8 mouse cellular contexts compared by ENCODE assay signal in the genomic region with DNA sequence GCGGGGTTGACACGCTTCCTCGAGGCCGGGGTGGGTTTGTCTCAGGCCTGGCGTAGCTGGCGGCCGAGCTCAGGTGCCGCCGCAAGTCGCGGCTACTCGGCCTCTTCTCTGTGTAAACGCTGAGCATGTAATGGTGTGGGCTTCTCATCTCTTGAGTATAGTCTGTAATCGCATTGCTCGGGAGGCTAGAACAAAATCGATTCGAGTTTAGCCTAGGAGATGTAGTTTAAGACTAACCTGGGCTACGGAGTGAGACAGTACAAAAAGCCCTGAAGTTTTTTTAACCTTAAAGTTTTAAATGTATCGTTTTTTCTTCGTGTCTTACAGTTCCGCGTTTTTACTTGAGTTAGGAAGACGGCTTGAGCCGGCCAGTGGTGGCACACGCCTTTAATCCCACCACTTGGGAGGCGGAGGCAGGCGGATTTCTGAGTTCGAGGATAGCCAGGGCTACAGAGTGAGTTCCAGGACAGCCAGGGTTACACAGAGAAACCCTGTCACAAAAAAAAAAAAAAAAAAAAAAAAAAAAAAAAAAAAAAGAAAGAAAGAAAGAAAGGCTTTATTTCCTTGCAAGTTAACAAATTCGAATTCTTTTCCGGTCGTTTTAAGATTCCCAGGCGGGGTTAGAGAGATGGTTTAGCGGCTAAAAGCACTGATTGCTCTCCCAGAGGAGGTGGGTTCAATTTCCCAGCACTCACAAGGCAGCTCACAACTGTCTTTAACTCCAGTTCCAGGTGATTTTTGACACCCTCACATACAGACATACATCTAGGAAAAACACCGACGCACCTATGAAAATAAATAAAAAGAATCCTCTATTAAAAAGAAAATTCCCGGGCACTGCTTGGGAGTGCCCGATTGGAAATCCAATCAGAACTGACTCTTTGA. TPM values are rescaled to one million over a fixed set of nuclear protein-coding genes. Genes with fewer than 3 reads are reported as not detected.
DNase-seq lines count a peak whose midpoint lies in the region; ATAC-seq and TF ChIP-seq lines count a peak whose summit lies in the region.

No protein-coding gene starts in this region.

- DNase-seq in heart, adult 18-20 months = no peak
- no peak for DNase-seq in limb, embryonic 10.5 days (ENCODE audit: low spot score)
- DNase-seq in frontal cortex, adult 2 months (ENCODE audit: extremely low spot score in 1 of 2, low spot score in 1 of 2) = no peak

- H3K27ac ChIP-seq in heart, embryonic 11.5 days (ENCODE audit: low read depth, low read length) = peak overlapping the region; percentile 81
- H3K27ac ChIP-seq in embryonic fibroblast, embryonic 13.5 days (ENCODE audit: insufficient read depth, low read length) = peak overlapping the region; percentile 29
- peak overlapping the region; percentile 92 for H3K27ac ChIP-seq in limb, embryonic 10.5 days
- H3K27ac ChIP-seq in neural tube, embryonic 14.5 days (ENCODE audit: low read depth, low read length) = no peak overlapping the region

- no peaks in the 10 kb centered on the region for H3K27me3 ChIP-seq in heart, embryonic 11.5 days (ENCODE audit: control insufficient read depth, insufficient read depth, low read length)
- H3K27me3 ChIP-seq in E14TG2a.4 (ENCODE audit: insufficient read depth, low read length) = no peaks in the 10 kb centered on the region
- H3K27me3 ChIP-seq in limb, embryonic 10.5 days (ENCODE audit: low read depth, poor library complexity, severe bottlenecking) = no peaks in the 10 kb centered on the region
- no peaks in the 10 kb centered on the region for H3K27me3 ChIP-seq in neural tube, embryonic 14.5 days (ENCODE audit: control insufficient read depth, insufficient read depth, low read length)

- no peak for TF ChIP-seq CTCF in E14TG2a.4 (conservative IDR thresholded peaks at IDR 0.05; ENCODE audit: low read length)
- TF ChIP-seq CTCF in embryonic fibroblast, embryonic 13.5 days (IDR thresholded peaks at IDR 0.05; ENCODE audit: borderline replicate concordance, insufficient read depth, low read length) = no peak

- no peak for TF ChIP-seq POLR2A in embryonic fibroblast, embryonic 13.5 days (IDR thresholded peaks at IDR 0.05; ENCODE audit: low read depth, low read length)

- peak; percentile 44 for ATAC-seq in heart, embryonic 11.5 days (replicated peaks; ENCODE audit: insufficient number of reproducible peaks, low FRiP score, low TSS enrichment)
- ATAC-seq in neural tube, embryonic 14.5 days (ENCODE audit: low read depth) = peak; percentile 59; the same call in 1 of the 2 replicates
- ATAC-seq in inflammation-experienced regulatory T-cells, adult 6 months = no peak

- no peaks in the 10 kb centered on the region for H3K9me3 ChIP-seq in heart, embryonic 11.5 days (replicated peaks; ENCODE audit: control insufficient read depth, low read length)
- H3K9me3 ChIP-seq in E14TG2a.4 (ENCODE audit: low read length) = no peaks in the 10 kb centered on the region
- no peaks in the 10 kb centered on the region for H3K9me3 ChIP-seq in limb, embryonic 10.5 days (replicated peaks)
- no peaks in the 10 kb centered on the region for H3K9me3 ChIP-seq in neural tube, embryonic 14.5 days (ENCODE audit: control insufficient read depth, low read length)

- peaks cover 9% of the 10 kb centered on the region; the same call in 1 of the 2 replicates for H3K4me1 ChIP-seq in heart, embryonic 11.5 days (ENCODE audit: control insufficient read depth, insufficient read depth, low read length)
- H3K4me1 ChIP-seq in E14TG2a.4 (replicated peaks; ENCODE audit: low read depth, low read length) = peaks cover 58% of the 10 kb centered on the region
- H3K4me1 ChIP-seq in embryonic fibroblast, embryonic 13.5 days (ENCODE audit: control insufficient read depth, insufficient read depth, low read length) = peaks cover 9% of the 10 kb centered on the region
- peaks cover 19% of the 10 kb centered on the region for H3K4me1 ChIP-seq in limb, embryonic 10.5 days
- 0 out of 2 replicates have a peak, but pooled peaks cover 3% of the 10 kb centered on the region for H3K4me1 ChIP-seq in neural tube, embryonic 14.5 days (ENCODE audit: control insufficient read depth, insufficient read depth, low read length)

- H3K4me2 ChIP-seq in heart, embryonic 11.5 days = peak overlapping the region; percentile 57
- H3K4me2 ChIP-seq in neural tube, embryonic 14.5 days (ENCODE audit: low read depth, low read length) = peak overlapping the region; percentile 94

- H3K36me3 ChIP-seq in heart, embryonic 11.5 days (ENCODE audit: control insufficient read depth, insufficient read depth, low read length) = peaks cover 3% of the 10 kb centered on the region; the same call in 1 of the 2 replicates
- peaks cover 65% of the 10 kb centered on the region for H3K36me3 ChIP-seq in E14TG2a.4 (ENCODE audit: insufficient read depth, low read length)
- H3K36me3 ChIP-seq in limb, embryonic 10.5 days = peaks cover 62% of the 10 kb centered on the region
- peaks cover 2% of the 10 kb centered on the region; the same call in 1 of the 2 replicates for H3K36me3 ChIP-seq in neural tube, embryonic 14.5 days (ENCODE audit: control insufficient read depth, insufficient read depth, low read length)

- H3K9ac ChIP-seq in heart, embryonic 11.5 days (ENCODE audit: low read depth, low read length) = peak overlapping the region; percentile 87
- peak overlapping the region; percentile 42; the same call in 1 of the 2 replicates for H3K9ac ChIP-seq in neural tube, embryonic 14.5 days (replicated peaks; ENCODE audit: low read depth, low read length)

- 9% methylated on average over 37 of the region's 37 CpGs for whole genome bisulfite sequencing in heart, embryonic 11.5 days (ENCODE audit: insufficient replicate concordance)
- 12% methylated on average over 37 of the region's 37 CpGs for WGBS in limb, embryonic 10.5 days
- WGBS in neural tube, embryonic 14.5 days = 9% methylated on average over 37 of the region's 37 CpGs

- peak overlapping the region; percentile 76 for H3K4me3 ChIP-seq in heart, embryonic 11.5 days (ENCODE audit: low read depth, low read length)
- peak overlapping the region; percentile 97 for H3K4me3 ChIP-seq in E14TG2a.4 (replicated peaks; ENCODE audit: low read length)
- H3K4me3 ChIP-seq in embryonic fibroblast, embryonic 13.5 days (ENCODE audit: insufficient read depth, low read length) = peak overlapping the region; percentile 78
- H3K4me3 ChIP-seq in limb, embryonic 10.5 days = peak overlapping the region; percentile 79
- H3K4me3 ChIP-seq in neural tube, embryonic 14.5 days (ENCODE audit: low read depth, low read length) = peak overlapping the region; percentile 64

RNA-seq across cellular contexts. Expression of a gene that starts 0.8 kb away (rescaled TPM):
- polyA plus RNA-seq in heart, embryonic 11.5 days (2014; fragmentation: Nextera tagmentation; extraction: Ambion mirVana) = 148 and 156 TPM in 2 replicates
- total RNA-seq in heart, adult 18-20 months (2021) = 1 to 10 TPM in 1 of 2 experiments, under 1 TPM in 1; 0.87 to 2.2 TPM
- 94.6 and 124 TPM in 2 replicates for polyA plus RNA-seq in embryonic fibroblast, embryonic 13.5 days (2011; ENCODE audit: insufficient read length, low read depth, missing spikeins)
- 160 and 172 TPM in 2 replicates for polyA plus RNA-seq in limb, embryonic 10.5 days (2016; fragmentation: Nextera tagmentation; extraction: Ambion mirVana)
- polyA plus RNA-seq in neural tube, embryonic 14.5 days (2014; fragmentation: Nextera tagmentation; extraction: Ambion mirVana) = 21.5 and 24.9 TPM in 2 replicates
- polyA plus RNA-seq in inflammation-experienced regulatory T-cells, adult 6 months (2017; shearing (Covaris generic)) = 100 to 1,000 TPM in 1 of 3 experiments, 10 to 100 TPM in 2; 11.6 to 139 (median 16.8) TPM
- polyA plus RNA-seq in frontal cortex, adult 2 months (2012; rRNA removed) = 1.9 and 2.3 TPM in 2 replicates

RNA-seq across cellular contexts. Expression of a gene that starts 25.6 kb away (rescaled TPM):
- polyA plus RNA-seq in heart, embryonic 11.5 days (2014; fragmentation: Nextera tagmentation; extraction: Ambion mirVana) = 12.3 and 13.4 TPM in 2 replicates
- 1 to 10 TPM; 7.2 to 9.0 TPM for total RNA-seq in heart, adult 18-20 months (2021)
- polyA plus RNA-seq in embryonic fibroblast, embryonic 13.5 days (2011; ENCODE audit: insufficient read length, low read depth, missing spikeins) = 10.7 and 12.0 TPM in 2 replicates
- 15.2 and 17.9 TPM in 2 replicates for polyA plus RNA-seq in limb, embryonic 10.5 days (2016; fragmentation: Nextera tagmentation; extraction: Ambion mirVana)
- polyA plus RNA-seq in neural tube, embryonic 14.5 days (2014; fragmentation: Nextera tagmentation; extraction: Ambion mirVana) = 34.9 and 35.3 TPM in 2 replicates
- polyA plus RNA-seq in inflammation-experienced regulatory T-cells, adult 6 months (2017; shearing (Covaris generic)) = 10 to 100 TPM; 22.7 to 35.2 (median 25.1) TPM
- 26.2 and 27.3 TPM in 2 replicates for polyA plus RNA-seq in frontal cortex, adult 2 months (2012; rRNA removed)

RNA-seq across cellular contexts. Expression of a gene that starts 29.2 kb away (rescaled TPM):
- 8.9 and 9.0 TPM in 2 replicates for polyA plus RNA-seq in heart, embryonic 11.5 days (2014; fragmentation: Nextera tagmentation; extraction: Ambion mirVana)
- total RNA-seq in heart, adult 18-20 months (2021) = 1 to 10 TPM; 4.7 to 6.8 TPM
- polyA plus RNA-seq in embryonic fibroblast, embryonic 13.5 days (2011; ENCODE audit: insufficient read length, low read depth, missing spikeins) = 11.8 and 19.0 TPM in 2 replicates
- polyA plus RNA-seq in limb, embryonic 10.5 days (2016; fragmentation: Nextera tagmentation; extraction: Ambion mirVana) = 11.6 and 12.0 TPM in 2 replicates
- polyA plus RNA-seq in neural tube, embryonic 14.5 days (2014; fragmentation: Nextera tagmentation; extraction: Ambion mirVana) = 13.7 and 20.1 TPM in 2 replicates
- polyA plus RNA-seq in inflammation-experienced regulatory T-cells, adult 6 months (2017; shearing (Covaris generic)) = 10 to 100 TPM in 1 of 3 experiments, 1 to 10 TPM in 2; 3.4 to 10.0 (median 6.5) TPM
- 21.1 and 23.6 TPM in 2 replicates for polyA plus RNA-seq in frontal cortex, adult 2 months (2012; rRNA removed)

RNA-seq across cellular contexts. Expression of a gene that starts 34.0 kb away (rescaled TPM):
- 41.4 and 41.8 TPM in 2 replicates for polyA plus RNA-seq in heart, embryonic 11.5 days (2014; fragmentation: Nextera tagmentation; extraction: Ambion mirVana)
- total RNA-seq in heart, adult 18-20 months (2021) = 10 to 100 TPM; 26.1 to 30.2 TPM
- 15.8 and 17.4 TPM in 2 replicates for polyA plus RNA-seq in embryonic fibroblast, embryonic 13.5 days (2011; ENCODE audit: insufficient read length, low read depth, missing spikeins)
- polyA plus RNA-seq in limb, embryonic 10.5 days (2016; fragmentation: Nextera tagmentation; extraction: Ambion mirVana) = 42.5 and 45.7 TPM in 2 replicates
- polyA plus RNA-seq in neural tube, embryonic 14.5 days (2014; fragmentation: Nextera tagmentation; extraction: Ambion mirVana) = 66.2 and 70.2 TPM in 2 replicates
- polyA plus RNA-seq in inflammation-experienced regulatory T-cells, adult 6 months (2017; shearing (Covaris generic)) = 10 to 100 TPM; 25.0 to 31.5 (median 26.9) TPM
- polyA plus RNA-seq in frontal cortex, adult 2 months (2012; rRNA removed) = 62.9 and 64.6 TPM in 2 replicates

RNA-seq across cellular contexts. Expression of a gene that starts 45.8 kb away (rescaled TPM):
- 11.3 and 15.6 TPM in 2 replicates for polyA plus RNA-seq in heart, embryonic 11.5 days (2014; fragmentation: Nextera tagmentation; extraction: Ambion mirVana)
- total RNA-seq in heart, adult 18-20 months (2021) = 10 to 100 TPM; 15.8 to 16.0 TPM
- 34.4 and 46.6 TPM in 2 replicates for polyA plus RNA-seq in embryonic fibroblast, embryonic 13.5 days (2011; ENCODE audit: insufficient read length, low read depth, missing spikeins)
- polyA plus RNA-seq in limb, embryonic 10.5 days (2016; fragmentation: Nextera tagmentation; extraction: Ambion mirVana) = 51.8 and 53.3 TPM in 2 replicates
- polyA plus RNA-seq in neural tube, embryonic 14.5 days (2014; fragmentation: Nextera tagmentation; extraction: Ambion mirVana) = 32.3 and 41.0 TPM in 2 replicates
- polyA plus RNA-seq in inflammation-experienced regulatory T-cells, adult 6 months (2017; shearing (Covaris generic)) = 10 to 100 TPM; 39.3 to 51.1 (median 40.1) TPM
- 51.4 and 52.5 TPM in 2 replicates for polyA plus RNA-seq in frontal cortex, adult 2 months (2012; rRNA removed)
